Mouse (Mus musculus) heart, embryonic 15.5 days (tissue): ENCODE data around the gene Apoh. TPM values are rescaled to one million over a fixed set of nuclear protein-coding genes. Genes with fewer than 3 reads are reported as not detected.
A peak's percentile ranks its signal among the peaks of the same experiment; 100 is the strongest.

ENCODE experiments used
- ATAC-seq: fragments of 200-750 bp; cut with Nextera tagmentation; replicated peaks from 2 replicates; pipeline ENCODE4 v1.8.0; 2017; ENCODE audit warnings: low read depth, moderate TSS enrichment; ENCODE audit not compliant: insufficient number of reproducible peaks, insufficient read depth, low FRiP score
- H3K27ac ChIP-seq: fragments of 300-500 bp; sonication (generic); 2 replicates; pipeline ENCODE4 v1.5.1; 2015; ENCODE audit warnings: mild to moderate bottlenecking, inconsistent platforms
- H3K27me3 ChIP-seq: fragments of 300-500 bp; sonication (generic); 2 replicates; pipeline ENCODE4 v1.6.1; 2015; ENCODE audit warnings: inconsistent platforms
- H3K36me3 ChIP-seq: fragments of 300-500 bp; sonication (generic); 2 replicates; pipeline ENCODE4 v1.6.1; 2015; ENCODE audit warnings: mild to moderate bottlenecking, inconsistent platforms
- H3K4me1 ChIP-seq: fragments of 300-500 bp; sonication (generic); replicated peaks from 2 replicates; pipeline ENCODE4 v1.6.1; 2015; ENCODE audit warnings: inconsistent platforms
- H3K4me2 ChIP-seq: fragments of 300-500 bp; sonication (generic); 2 replicates; pipeline ENCODE4 v1.6.1; 2015; ENCODE audit warnings: inconsistent platforms, mild to moderate bottlenecking, moderate library complexity
- H3K4me3 ChIP-seq: fragments of 300-500 bp; sonication (generic); 2 replicates; pipeline ENCODE4 v1.5.1; 2015; ENCODE audit warnings: mild to moderate bottlenecking, inconsistent platforms
- H3K9ac ChIP-seq: fragments of 300-500 bp; sonication (generic); 2 replicates; pipeline ENCODE4 v1.6.1; 2015; ENCODE audit warnings: mild to moderate bottlenecking, inconsistent platforms
- H3K9me3 ChIP-seq: fragments of 300-500 bp; sonication (generic); replicated peaks from 2 replicates; pipeline ENCODE4 v1.6.1; 2016; ENCODE audit warnings: inconsistent platforms
- WGBS: fragments of 180-500 bp; shearing (Covaris S2); methylation state at CpG from one replicate; pipeline ENCODE4 v1.1.7; 2015; ENCODE audit warnings: mixed read lengths; 5-methylcytosine and 5-hydroxymethylcytosine counted together
- polyA plus RNA-seq: library from polyadenylated mRNA; unstranded; fragments of >200 nt; fragmentation: Nextera tagmentation; extraction: Ambion mirVana; gene quantifications from 2 replicates; pipeline ENCODE4 v1.2.1, GENCODE M21; 2015

Gene Apoh
- polyA plus RNA-seq, result 0.48 and 3.9 TPM in 2 replicates

- ATAC-seq, result peak; percentile 49
Observed at GRCm38 (mm10) chr11:108342781-108343768, at the start of gene Apoh. TSS of gene Apoh (plus strand) at chr11:108343354.

DNA sequence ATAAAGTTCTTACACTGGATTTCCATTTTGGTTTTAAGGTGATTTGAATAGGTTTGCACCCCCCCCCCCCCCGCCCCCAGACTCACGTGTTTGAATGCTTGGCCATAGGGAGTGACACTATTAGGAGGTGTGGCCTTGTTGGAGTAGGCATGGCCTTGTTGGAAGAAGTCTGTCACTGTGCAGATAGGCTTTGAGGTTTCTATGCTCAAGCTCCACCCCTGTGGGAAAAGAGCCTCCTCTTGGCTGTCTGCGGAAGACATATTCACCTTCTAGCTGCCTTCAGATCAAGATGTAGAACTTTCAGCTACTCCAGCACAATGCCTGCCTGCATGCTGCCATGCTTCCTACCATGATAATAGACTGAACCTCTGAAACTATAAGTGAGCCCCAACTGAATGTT is 49.3 kb upstream of the Apoh start:
- H3K9me3 ChIP-seq, result no peaks in the 10 kb centered on the region
- no peak overlapping the region for H3K4me3 ChIP-seq
- 64% methylated on average over 3 of the region's 3 CpGs for WGBS
- H3K27ac ChIP-seq, result no peak overlapping the region
- H3K27me3 ChIP-seq, result no peaks in the 10 kb centered on the region
- no peak for ATAC-seq
- H3K4me2 ChIP-seq, result no peak overlapping the region
- H3K9ac ChIP-seq, result no peak overlapping the region
- no peaks in the 10 kb centered on the region for H3K36me3 ChIP-seq
- H3K4me1 ChIP-seq, result no peaks in the 10 kb centered on the region; the same call in 1 of the 2 replicates

More at GRCm38 (mm10) chr11:108342781-108343768, at the start of gene Apoh:
- Histone ChIP-seq H3K4me3 (peak within 1 kb of the TSS; percentile 75), H3K9me3 (no peaks in the 10 kb centered on the region), H3K9ac (peak within 1 kb of the TSS; percentile 91), H3K4me1 (peaks cover 16% of the 10 kb centered on the region), H3K27me3 (no peaks in the 10 kb centered on the region), H3K4me2 (peak within 1 kb of the TSS; percentile 94), H3K36me3 (no peaks in the 10 kb centered on the region; the same call in 1 of the 2 replicates), H3K27ac (peak within 1 kb of the TSS; percentile 89)
- WGBS, result under 1% methylated on average over 75 of the region's 75 CpGs

GRCm38 (mm10) chr11:108294305-108294813 is 48.8 kb upstream of the Apoh start:
- H3K27me3 ChIP-seq, result no peaks in the 10 kb centered on the region
- no peak overlapping the region for H3K9ac ChIP-seq
- no peaks in the 10 kb centered on the region; the same call in 1 of the 2 replicates for H3K4me1 ChIP-seq
- H3K4me2 ChIP-seq, result no peak overlapping the region
- no peak for ATAC-seq
- 91% methylated on average over 12 of the region's 12 CpGs for WGBS
- no peaks in the 10 kb centered on the region for H3K36me3 ChIP-seq
- H3K27ac ChIP-seq, result no peak overlapping the region
- no peak overlapping the region for H3K4me3 ChIP-seq
- no peaks in the 10 kb centered on the region for H3K9me3 ChIP-seq

DNA sequence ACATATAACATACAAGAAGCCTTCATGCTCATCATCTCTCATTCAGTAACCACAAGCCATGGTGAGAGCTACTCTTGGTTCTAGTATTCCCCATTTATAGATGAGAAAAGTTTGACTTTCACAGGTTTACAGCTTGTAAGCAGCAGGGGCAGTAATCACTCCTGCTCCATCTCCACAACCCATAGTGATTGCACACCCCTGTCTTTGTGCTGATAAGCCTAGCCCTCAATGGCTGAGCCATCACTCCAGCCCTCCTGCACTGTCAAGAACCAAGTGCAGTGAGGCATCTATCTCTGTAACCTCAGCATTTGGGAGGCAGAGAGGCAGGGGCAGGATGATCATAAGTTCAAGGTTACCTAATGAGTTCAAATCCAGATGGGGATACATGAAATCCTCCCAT is 47.8 kb upstream of the Apoh start:
- Histone ChIP-seq H3K27ac (no peak overlapping the region), H3K9ac (no peak overlapping the region), H3K4me1 (peaks cover 6% of the 10 kb centered on the region), H3K36me3 (no peaks in the 10 kb centered on the region), H3K4me3 (no peak overlapping the region), H3K4me2 (no peak overlapping the region), H3K27me3 (no peaks in the 10 kb centered on the region), H3K9me3 (no peaks in the 10 kb centered on the region)
- ATAC-seq, result no peak

GRCm38 (mm10) chr11:108297956-108298355 is 45.2 kb upstream of the Apoh start:
- Histone ChIP-seq H3K4me2 (no peak overlapping the region), H3K9me3 (no peaks in the 10 kb centered on the region), H3K4me3 (no peak overlapping the region), H3K36me3 (no peaks in the 10 kb centered on the region), H3K4me1 (peaks cover 20% of the 10 kb centered on the region), H3K9ac (no peak overlapping the region), H3K27me3 (no peaks in the 10 kb centered on the region), H3K27ac (no peak overlapping the region)
- no peak for ATAC-seq
- 59% methylated on average over 8 of the region's 8 CpGs for WGBS

- WGBS, result 83% methylated on average over 10 of the region's 10 CpGs
- Histone ChIP-seq H3K27me3 (no peaks in the 10 kb centered on the region), H3K9ac (no peak overlapping the region), H3K4me3 (no peak overlapping the region), H3K4me1 (peaks cover 20% of the 10 kb centered on the region), H3K4me2 (no peak overlapping the region), H3K36me3 (no peaks in the 10 kb centered on the region), H3K9me3 (no peaks in the 10 kb centered on the region), H3K27ac (no peak overlapping the region)
- no peak for ATAC-seq
Observed at GRCm38 (mm10) chr11:108299913-108300312, 43.2 kb upstream of the Apoh start.

DNA sequence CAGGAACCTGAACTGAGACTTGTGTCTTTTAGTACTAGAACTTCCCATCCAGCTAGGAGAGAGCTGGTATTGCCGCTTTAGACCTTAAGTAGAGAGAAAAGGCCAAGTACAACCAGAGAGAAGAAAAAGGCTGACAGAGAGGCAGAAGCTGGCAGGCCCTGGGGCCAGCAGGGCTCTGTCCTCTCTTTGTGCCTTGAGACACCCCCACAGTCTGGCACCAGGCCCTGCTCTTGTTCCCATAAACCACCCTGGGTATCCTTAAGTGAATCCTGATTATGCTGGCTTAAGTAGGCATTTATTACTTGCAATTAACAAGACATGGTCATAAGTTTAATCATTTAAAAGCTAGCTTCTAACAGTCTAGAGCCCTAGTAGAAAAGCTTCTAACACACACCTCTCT is 42.7 kb upstream of the Apoh start:
- 100% methylated on average over 1 of the region's 1 CpGs for whole genome bisulfite sequencing
- no peaks in the 10 kb centered on the region for H3K27me3 ChIP-seq
- no peak for ATAC-seq
- H3K4me3 ChIP-seq, result no peak overlapping the region
- H3K4me1 ChIP-seq, result peaks cover 20% of the 10 kb centered on the region
- no peak overlapping the region for H3K9ac ChIP-seq
- H3K27ac ChIP-seq, result no peak overlapping the region
- H3K9me3 ChIP-seq, result no peaks in the 10 kb centered on the region
- H3K4me2 ChIP-seq, result no peak overlapping the region
- H3K36me3 ChIP-seq, result no peaks in the 10 kb centered on the region

- no peaks in the 10 kb centered on the region for H3K27me3 ChIP-seq
- no peak for ATAC-seq
- 79% methylated on average over 6 of the region's 6 CpGs for WGBS
- peaks cover 20% of the 10 kb centered on the region for H3K4me1 ChIP-seq
- no peak overlapping the region for H3K4me2 ChIP-seq
- no peaks in the 10 kb centered on the region for H3K9me3 ChIP-seq
- H3K36me3 ChIP-seq, result no peaks in the 10 kb centered on the region
- H3K9ac ChIP-seq, result no peak overlapping the region
- H3K4me3 ChIP-seq, result no peak overlapping the region
- H3K27ac ChIP-seq, result no peak overlapping the region
Observed at GRCm38 (mm10) chr11:108301036-108301435, 42.1 kb upstream of the Apoh start.

DNA sequence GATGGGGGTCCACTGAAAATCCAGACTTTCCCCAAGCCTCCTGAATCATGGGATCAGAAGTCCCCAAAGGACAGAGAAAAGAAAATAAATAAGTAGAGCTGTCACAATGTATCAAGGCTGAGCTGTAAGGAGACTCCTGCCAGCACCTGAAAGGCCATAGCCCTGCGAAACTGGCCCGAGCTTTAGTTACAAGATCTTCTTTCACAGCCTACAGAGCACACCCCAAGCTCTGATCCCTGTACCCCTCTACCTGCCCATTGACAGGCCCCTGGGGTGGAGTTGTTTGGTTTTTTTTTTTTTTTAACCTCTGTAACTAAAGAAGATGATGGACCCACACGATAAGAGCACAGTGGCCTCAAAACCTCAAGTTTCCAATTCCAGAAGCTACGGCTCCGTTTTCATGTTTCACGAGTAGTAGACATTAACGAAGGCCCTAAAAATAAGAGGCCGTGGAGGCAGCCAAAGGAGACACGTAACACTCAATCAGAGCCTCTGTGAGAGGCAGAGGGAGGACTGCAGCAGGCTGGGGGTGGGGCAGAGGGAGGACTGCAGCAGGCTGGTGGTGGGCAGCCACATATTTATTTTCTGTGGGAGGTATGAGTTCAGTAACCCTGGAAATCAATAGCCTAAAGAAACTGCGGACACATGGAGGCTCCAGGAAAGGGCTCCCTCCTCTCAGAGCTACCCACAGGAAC is 41.2 kb upstream of the Apoh start:
- Histone ChIP-seq H3K27me3 (no peaks in the 10 kb centered on the region), H3K4me1 (peaks cover 20% of the 10 kb centered on the region), H3K9ac (no peak overlapping the region), H3K27ac (no peak overlapping the region), H3K4me2 (no peak overlapping the region), H3K4me3 (no peak overlapping the region), H3K9me3 (no peaks in the 10 kb centered on the region), H3K36me3 (no peaks in the 10 kb centered on the region)
- 77% methylated on average over 10 of the region's 10 CpGs for WGBS
- ATAC-seq, result no peak

DNA sequence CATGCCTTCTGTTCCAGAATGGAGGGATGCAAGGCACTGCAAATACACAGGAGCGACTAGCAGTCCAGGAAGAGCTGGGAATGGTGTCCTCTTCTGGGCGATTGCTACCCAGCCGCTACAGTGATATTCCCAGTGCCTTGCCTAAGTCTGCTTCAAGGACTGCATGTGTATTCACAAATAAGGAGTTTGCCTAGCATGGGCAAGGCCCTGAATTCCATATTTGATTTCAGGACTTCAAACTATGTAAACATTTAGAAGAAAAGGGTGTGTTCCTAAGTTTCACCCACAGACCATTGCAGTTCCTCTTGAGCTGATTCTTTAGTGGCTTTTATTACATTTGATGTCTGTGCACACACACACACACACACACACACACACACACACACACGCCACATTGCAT is 39.4 kb upstream of the Apoh start:
- Histone ChIP-seq H3K27me3 (no peaks in the 10 kb centered on the region), H3K27ac (no peak overlapping the region), H3K9me3 (no peaks in the 10 kb centered on the region), H3K4me2 (no peak overlapping the region), H3K4me1 (peaks cover 26% of the 10 kb centered on the region), H3K36me3 (no peaks in the 10 kb centered on the region), H3K9ac (no peak overlapping the region), H3K4me3 (no peak overlapping the region)
- ATAC-seq, result no peak
- WGBS, result 85% methylated on average over 4 of the region's 4 CpGs

- no peak overlapping the region for H3K27ac ChIP-seq
Observed at GRCm38 (mm10) chr11:108307258-108307657, 35.9 kb upstream of the Apoh start.

More at GRCm38 (mm10) chr11:108307258-108307657, 35.9 kb upstream of the Apoh start:
- Histone ChIP-seq H3K27me3 (no peaks in the 10 kb centered on the region), H3K36me3 (no peaks in the 10 kb centered on the region), H3K9ac (no peak overlapping the region), H3K4me3 (no peak overlapping the region), H3K9me3 (no peaks in the 10 kb centered on the region), H3K4me1 (peaks cover 11% of the 10 kb centered on the region), H3K4me2 (no peak overlapping the region)
- no peak; the same call in 1 of the 2 replicates for ATAC-seq
- 50% methylated on average over 7 of the region's 7 CpGs for WGBS
